Mouse (Mus musculus): ENCODE results near the gene Ccdc18.
A peak's percentile ranks its signal among the peaks of the same experiment; 100 is the strongest.
"Not testable (repeated sequence)": the region's sequence is repeated elsewhere in the genome, so short reads cannot be mapped to it uniquely, and the experiment has no call there.

The Ccdc18 gene

DNA sequence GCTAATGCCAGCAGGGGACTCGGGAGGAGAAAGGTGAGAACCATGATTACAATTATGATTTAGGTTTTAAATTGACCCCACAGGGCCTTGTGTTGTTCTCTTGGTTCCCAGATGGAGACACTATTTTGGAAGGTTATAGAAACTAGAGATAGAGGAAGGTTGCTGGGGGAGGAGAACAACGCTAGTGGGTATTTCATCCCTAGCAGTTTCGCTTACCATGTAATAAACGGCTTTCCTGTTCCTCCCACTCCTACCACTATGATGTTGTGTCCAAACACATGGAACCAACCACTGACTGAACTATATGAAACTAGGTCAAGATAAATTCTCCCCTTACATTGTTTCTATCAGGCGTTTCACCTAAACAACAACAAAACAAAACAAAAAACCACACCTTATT, 122.6 kb downstream of the Ccdc18 start:
- no peak for DNase-seq (ENCODE audit: extremely low spot score, low spot score)

DNA sequence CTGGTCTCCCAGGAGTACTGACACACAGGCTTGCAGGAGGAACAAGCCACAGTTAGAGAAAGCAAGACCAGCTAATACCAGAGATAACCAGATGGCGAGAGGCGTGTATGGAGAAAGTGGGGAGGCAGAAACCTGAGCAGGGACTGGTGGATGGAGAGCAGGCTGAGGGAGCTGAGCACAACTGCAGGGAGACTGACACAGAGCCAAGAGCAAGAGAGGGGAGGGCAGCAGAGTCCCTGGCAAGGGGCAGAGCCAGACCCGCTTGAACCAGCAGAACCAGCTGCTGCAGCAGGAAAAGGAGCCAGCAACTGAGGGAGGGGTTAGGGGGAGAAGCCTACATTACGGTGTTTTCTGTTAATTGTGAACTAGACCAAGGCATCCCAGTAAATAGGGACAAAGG, 130.0 kb downstream of the Ccdc18 start:
- DNase-seq (ENCODE audit: extremely low spot score, low spot score): no peak

DNA sequence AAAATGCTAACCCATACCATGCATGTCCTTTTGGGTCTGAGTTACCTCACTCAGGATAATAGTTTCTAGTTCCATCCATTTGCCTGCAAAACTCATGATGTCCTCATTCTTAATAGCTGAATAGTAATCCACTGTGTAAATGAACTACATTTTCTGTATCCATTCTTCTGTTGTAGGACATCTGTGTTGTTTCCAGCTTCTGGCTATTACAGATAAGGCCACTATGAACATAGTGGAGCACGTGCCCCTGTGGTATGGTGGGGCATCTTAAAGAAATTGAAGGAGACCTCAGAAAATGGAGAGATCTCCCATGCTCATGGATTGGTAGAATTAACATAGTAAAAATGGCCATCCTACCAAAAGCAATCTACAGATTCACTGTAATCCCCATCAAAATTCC, 131.1 kb downstream of the Ccdc18 start:
- not testable (repeated sequence) for DNase-seq (ENCODE audit: extremely low spot score, low spot score)

DNA sequence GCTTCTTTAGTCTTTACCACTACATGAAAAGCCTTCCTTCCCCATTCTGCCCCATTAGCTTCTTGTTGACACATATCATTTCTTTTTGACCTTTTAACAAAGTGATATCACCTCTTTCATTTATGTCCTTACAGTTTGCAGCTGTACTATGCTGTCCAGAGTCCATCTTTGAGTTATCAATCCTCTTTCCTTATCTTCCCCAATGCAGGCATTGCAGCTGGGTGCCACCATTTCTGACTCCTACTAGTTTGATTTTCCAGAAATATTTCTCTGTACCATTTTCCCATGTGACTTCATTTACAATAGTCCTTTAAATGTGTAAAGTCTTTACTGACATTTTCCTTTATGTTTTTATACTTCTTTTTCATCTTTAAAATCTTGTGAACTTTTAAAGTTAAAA, 134.3 kb downstream of the Ccdc18 start:
- DNase-seq (ENCODE audit: extremely low spot score, low spot score): no peak

DNA sequence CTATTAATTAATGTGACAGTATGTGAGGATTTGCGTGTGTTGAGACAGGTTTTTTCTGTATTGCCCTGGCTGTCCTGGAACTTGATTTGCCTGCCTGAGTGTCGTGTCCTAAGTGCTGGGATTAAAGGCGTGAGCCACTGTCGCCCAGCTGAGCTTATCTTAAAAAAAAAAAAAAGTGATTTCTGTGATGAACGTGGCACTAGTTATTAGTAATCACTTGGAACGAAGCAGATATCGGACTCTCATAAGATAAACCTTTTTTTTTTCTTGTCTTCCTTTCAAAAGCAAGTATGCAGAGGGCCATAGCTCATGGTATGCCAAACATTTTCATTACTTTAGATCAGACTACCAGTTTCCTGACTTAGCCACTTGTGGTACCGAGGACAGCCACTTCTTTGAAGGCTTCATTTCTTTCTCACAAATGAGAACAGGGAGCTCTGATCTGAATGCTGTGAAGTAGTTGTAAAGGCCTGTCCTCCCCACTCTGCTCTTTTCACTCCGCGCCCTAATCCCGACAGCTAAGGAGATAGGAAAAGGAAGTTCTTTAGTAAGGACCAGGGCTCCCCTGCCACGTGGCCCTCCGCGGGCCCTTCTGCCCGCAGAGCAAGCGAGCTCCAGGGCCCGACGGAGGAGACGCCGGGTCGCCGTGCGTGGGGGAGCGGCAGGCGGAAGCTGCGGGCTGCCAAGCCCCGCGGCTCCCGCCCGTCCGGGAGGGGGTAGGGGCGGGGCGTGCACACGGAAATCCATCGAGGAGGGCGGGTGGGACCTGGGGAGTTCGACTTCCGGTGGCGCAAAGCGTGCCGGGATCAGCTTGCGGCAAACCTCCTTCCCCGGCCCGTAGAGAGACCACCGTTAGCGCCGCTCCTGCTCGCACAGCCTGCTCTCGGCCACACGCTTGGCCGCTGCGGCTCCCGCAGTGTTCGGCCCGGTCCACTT, 135.7 kb downstream of the Ccdc18 start, which contains the start of gene Dr1:
Gene Dr1 (plus strand): TSS at position 771 of the 936 bp plus-strand sequence.
- DNase-seq (ENCODE audit: extremely low spot score, low spot score): peak; percentile 89

DNA sequence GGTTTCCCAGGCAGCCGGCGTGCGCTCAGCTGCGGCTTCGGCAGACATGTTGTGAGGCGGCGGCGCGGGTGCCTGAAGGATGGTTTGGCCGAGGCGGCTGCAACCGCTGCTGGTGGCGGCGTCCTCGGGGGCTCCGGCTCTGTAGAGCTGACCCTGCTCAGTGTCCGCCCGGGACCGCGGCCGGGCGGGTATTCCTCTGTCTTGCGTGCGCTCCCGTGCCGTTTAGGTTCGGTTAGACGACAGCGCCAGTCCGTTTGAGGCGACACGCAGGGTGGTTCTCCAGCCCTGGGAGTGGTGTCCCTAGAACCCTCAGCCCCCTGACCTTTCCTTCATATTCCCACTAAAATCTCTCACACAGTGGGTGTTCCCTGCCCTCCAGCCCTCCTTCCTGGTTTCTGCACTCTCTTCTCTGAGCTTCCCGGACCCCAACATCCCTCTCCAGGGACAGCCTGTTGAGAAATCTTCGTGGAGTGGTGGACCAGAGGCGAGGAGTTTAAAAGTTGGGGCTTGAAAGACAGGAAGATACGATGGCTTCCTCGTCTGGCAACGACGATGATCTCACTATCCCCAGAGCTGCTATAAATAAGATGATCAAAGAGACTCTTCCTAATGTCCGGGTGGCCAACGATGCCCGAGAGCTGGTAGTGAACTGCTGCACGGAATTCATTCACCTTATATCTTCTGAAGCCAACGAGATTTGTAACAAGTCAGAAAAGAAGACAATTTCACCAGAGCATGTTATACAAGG, 136.6 kb downstream of the Ccdc18 start:
- no peak for DNase-seq (ENCODE audit: extremely low spot score, low spot score)

DNA sequence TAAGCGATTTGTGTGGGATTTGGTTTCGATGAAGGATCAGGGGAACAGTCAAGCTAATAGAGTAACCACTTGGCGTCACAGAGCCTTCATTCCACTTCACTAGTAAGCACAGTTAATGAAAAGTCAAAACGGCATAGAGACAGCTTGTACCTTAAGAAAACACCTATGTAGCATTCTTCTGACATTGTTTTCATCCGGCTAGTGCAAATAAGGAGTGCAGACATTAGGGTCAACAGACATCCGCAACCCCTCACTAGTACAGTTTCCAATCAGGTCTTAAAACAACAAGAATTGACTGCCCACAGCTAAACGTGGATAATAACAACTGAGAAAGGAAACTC, 137.1 kb downstream of the Ccdc18 start:
- no peak for DNase-seq (ENCODE audit: extremely low spot score, low spot score)

DNA sequence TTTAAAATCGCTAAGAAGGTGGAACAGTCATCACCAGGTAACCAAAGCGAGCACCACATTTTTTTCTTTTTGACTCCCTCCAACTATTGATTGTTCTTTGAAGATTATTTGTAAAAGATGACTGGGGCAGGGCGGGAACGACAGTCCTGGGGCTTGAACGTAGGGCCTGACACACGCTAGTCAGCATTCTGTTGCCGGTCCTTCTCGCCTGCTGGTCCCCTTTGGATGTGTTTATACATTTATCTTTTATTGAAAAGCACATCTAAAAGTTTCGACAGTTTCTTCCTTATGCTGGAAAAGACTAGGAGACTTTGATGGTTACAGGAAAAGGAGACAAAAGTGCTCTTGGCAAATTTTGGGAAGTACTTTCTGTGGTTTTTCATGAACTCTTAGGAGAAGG, 137.7 kb downstream of the Ccdc18 start:
- DNase-seq (ENCODE audit: extremely low spot score, low spot score): no peak

DNA sequence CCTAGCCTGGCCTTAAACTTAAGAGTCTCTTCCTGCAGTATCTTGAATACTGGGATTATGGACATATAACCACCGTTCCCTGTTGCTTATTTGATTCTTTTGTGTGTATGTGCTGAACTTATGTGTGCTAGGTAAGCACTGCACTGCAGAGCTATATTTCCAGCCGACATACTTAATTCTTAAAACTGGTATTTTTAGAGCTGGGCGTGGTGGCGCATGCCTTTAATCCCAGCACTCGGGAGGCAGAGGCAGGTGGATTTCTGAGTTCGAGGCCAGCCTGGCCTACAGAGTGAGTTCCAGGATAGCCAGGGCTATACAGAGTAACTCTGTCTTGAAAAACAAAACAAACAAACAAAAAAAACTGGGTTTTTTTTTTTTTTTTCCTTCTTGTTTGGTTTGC, 138.7 kb downstream of the Ccdc18 start:
- not testable (repeated sequence) for DNase-seq (ENCODE audit: extremely low spot score, low spot score)

Data from neural tube, embryonic 10.5 days (tissue).